Mouse (Mus musculus): Measurements from ENCODE around the gene BC035947. TPM values are rescaled to one million over a fixed set of nuclear protein-coding genes. Genes with fewer than 3 reads are reported as not detected.

Gene BC035947
- polyA plus RNA-seq, 1 experiment from 2014 or later = 2.5 TPM

DNA sequence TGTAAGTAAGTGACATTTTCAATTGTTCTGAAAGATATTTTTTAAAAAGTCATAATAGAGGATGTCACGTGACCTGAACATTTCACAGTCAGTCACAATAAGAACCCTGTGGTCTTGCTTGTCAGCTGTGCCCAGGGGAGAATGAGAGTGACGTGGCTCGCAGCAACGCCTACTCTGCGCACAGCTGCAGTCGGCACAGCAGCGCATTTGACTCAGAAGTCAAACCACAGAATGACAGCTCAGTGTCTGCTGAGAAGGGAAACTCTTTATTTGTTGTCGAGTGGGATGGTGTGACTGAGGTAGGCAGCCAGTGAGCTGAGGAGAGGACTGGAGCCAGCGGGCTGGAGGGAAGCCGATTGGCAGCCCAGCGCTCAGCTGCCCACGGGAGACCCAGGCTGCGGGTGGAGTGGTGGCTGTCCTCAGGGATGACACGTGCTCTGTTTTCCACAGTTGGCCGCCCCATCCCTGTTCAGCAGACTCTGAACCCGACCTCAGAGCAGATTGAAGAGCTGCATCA, 25.6 kb upstream of the BC035947 start:
- ATAC-seq (replicated peaks; ENCODE audit: low FRiP score, low read depth) (no peak; the same call in 1 of the 2 replicates), DNase-seq (ENCODE audit: low spot score) (peak; percentile 21)
- H3K9ac ChIP-seq (ENCODE audit: low read depth, low read length) = 0 out of 2 replicates have a peak overlapping the region, but pooled peaks have one; percentile 10
- no peaks in the 10 kb centered on the region for H3K4me1 ChIP-seq (replicated peaks; ENCODE audit: insufficient read depth, low read length)
- 34% methylated on average over 16 of the region's 16 CpGs for WGBS
- H3K4me2 ChIP-seq (ENCODE audit: low read length) = peak overlapping the region; percentile 48
- peak overlapping the region; percentile 16 for H3K4me3 ChIP-seq (replicated peaks; ENCODE audit: low read depth, low read length)
- H3K27ac ChIP-seq = no peak overlapping the region
- no peaks in the 10 kb centered on the region for H3K9me3 ChIP-seq (replicated peaks; ENCODE audit: low read length)
- no peak for TF ChIP-seq CTCF (IDR thresholded peaks at IDR 0.05; ENCODE audit: low read depth)
- H3K36me3 ChIP-seq (ENCODE audit: insufficient read depth, low read length) = no peaks in the 10 kb centered on the region
- no peaks in the 10 kb centered on the region for H3K27me3 ChIP-seq (ENCODE audit: insufficient read depth, low read length)

DNA sequence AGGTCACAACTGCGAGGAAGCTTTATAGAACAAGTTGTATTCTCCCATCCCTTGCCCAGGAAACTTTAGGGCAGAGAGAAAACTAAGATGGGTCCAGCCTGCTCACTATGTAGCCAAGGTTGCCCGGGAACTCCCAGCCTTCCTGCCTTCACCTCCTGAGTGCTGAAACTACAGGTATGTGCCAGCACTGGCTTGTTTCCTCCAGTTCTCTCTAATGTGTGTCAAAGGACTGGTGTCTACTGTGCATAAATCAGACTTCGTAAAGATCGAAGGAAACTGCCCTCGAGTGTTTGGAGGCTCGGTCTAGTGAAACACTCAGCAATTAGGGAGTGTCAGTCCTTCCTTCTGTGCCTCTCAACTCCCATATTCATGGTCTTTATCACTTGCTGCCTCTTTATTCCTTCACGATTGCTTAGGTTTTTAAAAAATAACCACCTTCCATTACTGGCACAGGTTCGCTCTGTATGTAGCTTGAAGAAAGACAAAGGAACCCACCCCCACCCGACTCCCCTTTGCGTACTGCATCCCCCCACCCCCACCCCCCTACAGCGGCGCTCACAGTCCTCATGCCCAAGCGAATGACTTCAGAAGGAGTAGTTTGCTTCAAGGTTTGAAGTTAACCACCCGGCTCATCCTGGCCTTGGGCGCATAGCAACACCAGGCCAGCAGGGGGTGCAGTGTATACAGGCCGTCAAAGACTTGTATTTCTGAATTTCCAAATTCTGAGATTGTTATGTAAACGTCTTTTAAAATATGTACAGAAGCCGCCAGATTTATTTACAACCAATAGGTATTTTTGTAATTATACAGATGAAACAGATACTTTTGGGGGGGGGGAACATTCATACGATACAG, 24.6 kb upstream of the BC035947 start:
- 0 out of 2 replicates have a peak overlapping the region, but pooled peaks have one; percentile 9 for H3K4me3 ChIP-seq (replicated peaks; ENCODE audit: low read depth, low read length)

DNA sequence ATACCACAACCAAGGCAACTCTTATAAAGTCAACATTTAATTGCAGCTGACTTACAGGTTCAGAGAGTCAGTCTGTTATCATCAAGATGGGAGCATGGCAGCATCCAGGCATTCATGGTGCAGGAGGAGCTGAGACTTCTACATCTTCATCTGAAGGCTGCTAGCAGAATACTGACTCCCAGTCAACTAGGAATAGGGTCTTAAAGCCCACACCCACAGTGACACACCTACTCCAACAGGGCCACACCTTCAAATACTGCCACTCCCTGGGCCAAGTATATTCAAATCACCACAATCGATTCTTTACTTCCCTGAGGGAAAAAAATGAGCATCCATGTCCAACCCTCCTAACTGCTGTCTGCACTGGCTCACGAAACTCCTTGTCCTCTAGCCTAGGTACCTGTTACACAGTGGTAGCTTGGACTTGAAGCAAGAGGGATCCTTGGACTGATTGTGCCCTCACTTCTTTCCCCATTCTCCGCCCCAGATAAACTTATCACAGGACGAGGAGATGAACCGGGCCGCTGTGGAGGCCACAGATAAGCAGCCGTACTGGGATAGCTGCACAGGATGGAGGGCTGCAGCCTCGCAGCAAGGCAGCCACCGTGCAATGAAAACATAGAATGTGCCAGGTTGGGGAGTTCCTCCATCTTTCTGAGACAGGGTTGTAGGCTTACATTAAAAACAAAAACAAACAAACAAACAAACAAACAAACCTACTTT, 22.6 kb upstream of the BC035947 start:
- Histone ChIP-seq H3K27me3 (ENCODE audit: insufficient read depth, low read length) (no peaks in the 10 kb centered on the region), H3K27ac (no peak overlapping the region), H3K9ac (ENCODE audit: low read depth, low read length) (no peak overlapping the region), H3K4me2 (ENCODE audit: low read length) (no peak overlapping the region), H3K4me3 (replicated peaks; ENCODE audit: low read depth, low read length) (no peak overlapping the region), H3K4me1 (replicated peaks; ENCODE audit: insufficient read depth, low read length) (no peaks in the 10 kb centered on the region), H3K9me3 (replicated peaks; ENCODE audit: low read length) (no peaks in the 10 kb centered on the region), H3K36me3 (ENCODE audit: insufficient read depth, low read length) (no peaks in the 10 kb centered on the region)
- no peak for TF ChIP-seq CTCF (IDR thresholded peaks at IDR 0.05; ENCODE audit: low read depth)
- ATAC-seq (replicated peaks; ENCODE audit: low FRiP score, low read depth) = no peak
- no peak for DNase-seq (ENCODE audit: low spot score)
- 97% methylated on average over 9 of the region's 9 CpGs for WGBS

More for the DNA sequence above, 24.6 kb upstream of the BC035947 start:
- WGBS = 18% methylated on average over 19 of the region's 19 CpGs
- DNase-seq (ENCODE audit: low spot score) (peak; percentile 85), ATAC-seq (replicated peaks; ENCODE audit: low FRiP score, low read depth) (peak; percentile 70; the same call in 1 of the 2 replicates)
- H3K4me2 ChIP-seq (ENCODE audit: low read length) = peak overlapping the region; percentile 48
- peak; percentile 77 for TF ChIP-seq CTCF (IDR thresholded peaks at IDR 0.05; ENCODE audit: low read depth)
- no peaks in the 10 kb centered on the region for H3K4me1 ChIP-seq (replicated peaks; ENCODE audit: insufficient read depth, low read length)
- H3K36me3 ChIP-seq (ENCODE audit: insufficient read depth, low read length) = no peaks in the 10 kb centered on the region
- H3K27me3 ChIP-seq (ENCODE audit: insufficient read depth, low read length) = no peaks in the 10 kb centered on the region
- no peaks in the 10 kb centered on the region for H3K9me3 ChIP-seq (replicated peaks; ENCODE audit: low read length)
- H3K27ac ChIP-seq = no peak overlapping the region
- H3K9ac ChIP-seq (ENCODE audit: low read depth, low read length) = no peak overlapping the region

DNA sequence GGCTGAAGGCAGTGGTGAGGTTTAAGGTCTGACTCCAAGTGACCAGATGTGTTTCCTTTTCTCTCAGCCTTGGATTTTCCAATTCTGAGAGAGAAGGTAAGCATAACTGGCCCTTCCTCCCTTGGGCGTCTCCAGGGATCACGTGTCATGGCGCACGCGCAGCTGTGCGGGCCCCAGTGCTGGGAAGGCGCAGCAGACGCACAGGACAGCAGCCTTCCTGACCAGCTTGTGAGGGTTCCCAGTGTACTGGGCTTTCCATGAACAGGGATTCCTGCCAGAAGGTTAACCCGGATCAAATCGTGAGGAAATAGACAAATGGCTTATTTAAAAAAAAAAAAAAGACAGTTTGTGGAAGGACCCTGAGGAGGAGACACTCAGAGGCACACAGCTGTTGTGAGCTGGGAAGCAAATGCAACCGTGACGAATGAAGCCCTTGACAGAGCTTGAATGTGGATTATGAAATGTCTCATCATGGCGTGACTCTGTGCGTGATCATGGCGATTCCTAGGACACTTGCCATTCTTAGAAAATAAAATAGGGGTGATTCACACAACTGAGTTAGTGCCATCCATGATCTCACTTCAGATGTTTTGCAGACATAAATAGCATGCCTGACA, 20.3 kb upstream of the BC035947 start:
- no peaks in the 10 kb centered on the region for H3K36me3 ChIP-seq (ENCODE audit: insufficient read depth, low read length)
- DNase-seq (ENCODE audit: low spot score) (no peak), ATAC-seq (replicated peaks; ENCODE audit: low FRiP score, low read depth) (no peak)
- no peak overlapping the region for H3K27ac ChIP-seq
- no peak overlapping the region for H3K9ac ChIP-seq (ENCODE audit: low read depth, low read length)
- no peaks in the 10 kb centered on the region for H3K4me1 ChIP-seq (replicated peaks; ENCODE audit: insufficient read depth, low read length)
- no peaks in the 10 kb centered on the region for H3K27me3 ChIP-seq (ENCODE audit: insufficient read depth, low read length)
- no peaks in the 10 kb centered on the region for H3K9me3 ChIP-seq (replicated peaks; ENCODE audit: low read length)
- 85% methylated on average over 15 of the region's 15 CpGs for whole genome bisulfite sequencing
- TF ChIP-seq CTCF (IDR thresholded peaks at IDR 0.05; ENCODE audit: low read depth) = no peak
- H3K4me2 ChIP-seq (ENCODE audit: low read length) = no peak overlapping the region
- H3K4me3 ChIP-seq (replicated peaks; ENCODE audit: low read depth, low read length) = no peak overlapping the region

DNA sequence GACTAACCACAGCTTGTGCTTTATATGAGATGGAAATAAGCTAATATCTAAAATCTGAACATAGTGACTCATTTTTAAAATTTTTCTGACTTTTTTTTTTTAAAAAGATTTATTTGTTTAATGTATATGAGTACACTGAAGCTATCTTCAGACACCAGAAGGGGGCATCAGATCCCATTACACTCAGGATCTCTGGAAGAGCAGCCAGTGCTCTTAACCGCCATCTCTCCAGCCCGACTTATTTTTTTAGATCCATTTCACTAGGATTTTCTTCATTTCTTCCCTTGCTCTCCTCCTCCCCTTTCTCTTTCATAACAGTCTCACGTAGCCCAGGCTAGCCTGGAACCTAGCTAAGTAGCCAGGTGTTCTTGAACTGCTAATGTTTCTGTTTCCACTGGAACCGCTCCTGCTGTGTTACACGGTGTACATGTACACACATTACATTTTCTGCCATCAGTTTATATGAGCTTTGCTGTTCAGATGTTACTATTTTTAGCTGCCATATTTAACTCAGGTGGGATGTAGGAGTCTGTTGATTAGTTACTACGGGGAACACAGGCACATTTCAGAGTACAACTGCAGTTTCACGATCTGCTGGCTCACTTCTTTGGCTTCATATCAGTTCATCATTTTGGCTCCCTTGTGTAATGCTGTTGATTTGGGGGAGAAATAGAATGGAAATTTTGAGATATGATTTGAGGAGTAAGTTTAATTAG, 18.7 kb upstream of the BC035947 start:
- no peaks in the 10 kb centered on the region for H3K27me3 ChIP-seq (ENCODE audit: insufficient read depth, low read length)
- H3K27ac ChIP-seq = no peak overlapping the region
- no peaks in the 10 kb centered on the region for H3K4me1 ChIP-seq (replicated peaks; ENCODE audit: insufficient read depth, low read length)
- no peak overlapping the region for H3K9ac ChIP-seq (ENCODE audit: low read depth, low read length)
- no peaks in the 10 kb centered on the region for H3K9me3 ChIP-seq (replicated peaks; ENCODE audit: low read length)
- ATAC-seq (replicated peaks; ENCODE audit: low FRiP score, low read depth) = no peak
- 62% methylated on average over 7 of the region's 7 CpGs for WGBS
- H3K4me3 ChIP-seq (replicated peaks; ENCODE audit: low read depth, low read length) = no peak overlapping the region
- H3K36me3 ChIP-seq (ENCODE audit: insufficient read depth, low read length) = no peaks in the 10 kb centered on the region
- DNase-seq (ENCODE audit: low spot score) = no peak
- no peak overlapping the region for H3K4me2 ChIP-seq (ENCODE audit: low read length)
- TF ChIP-seq CTCF (IDR thresholded peaks at IDR 0.05; ENCODE audit: low read depth) = peak; percentile 24; the same call in 1 of the 2 replicates

All from kidney, postnatal 0 days (tissue).